In genomic region chr5:131024506-131024905, GRCm38 (mm10) we compare ENCODE assay signal across 17 mouse cellular contexts.
DNase-seq lines count a peak whose midpoint lies in the region; ATAC-seq and TF ChIP-seq lines count a peak whose summit lies in the region.
"Had no signal": no experiment of that assay in that cellular context is flagged by ENCODE, and none has a peak within 500 bp of the region (broad histone marks: within the 10 kb centered on the region; RNA-seq: fewer than 3 reads in every experiment).

No protein-coding gene starts in this region.

- H3K79me2 ChIP-seq in heart, adult 2 months (replicated peaks; ENCODE audit: control insufficient read depth, insufficient read depth, low read length): no peaks in the 10 kb centered on the region

- no peaks in the 10 kb centered on the region for H3K9me3 ChIP-seq in heart, embryonic 11.5 days (replicated peaks; ENCODE audit: control insufficient read depth, low read length)
- H3K9me3 ChIP-seq in lung, postnatal 0 days (ENCODE audit: low read length): no peaks in the 10 kb centered on the region
- H3K9me3 ChIP-seq: forebrain, embryonic 15.5 days; heart, embryonic 15.5 days; hindbrain, embryonic 15.5 days; midbrain, embryonic 15.5 days had no signal

- H3K27ac ChIP-seq in heart, adult 2 months: no peak overlapping the region
- no peak overlapping the region for H3K27ac ChIP-seq in heart, embryonic 11.5 days (ENCODE audit: low read depth, low read length)
- 0 out of 2 replicates have a peak overlapping the region, but pooled peaks have one; percentile 37 for H3K27ac ChIP-seq in cortical plate, adult 2 months (ENCODE audit: insufficient read depth, low read length)
- H3K27ac ChIP-seq in kidney, adult 2 months (ENCODE audit: insufficient read depth, low read depth, low read length): no peak overlapping the region
- H3K27ac ChIP-seq in lung, postnatal 0 days (ENCODE audit: low read length): no peak overlapping the region
- H3K27ac ChIP-seq: forebrain, embryonic 15.5 days; heart, embryonic 15.5 days; hindbrain, embryonic 15.5 days; midbrain, embryonic 15.5 days had no signal

- no peak for TF ChIP-seq POLR2A in heart, adult 2 months (IDR thresholded peaks at IDR 0.05; ENCODE audit: insufficient read depth, low read depth, low read length)
- no peak for TF ChIP-seq POLR2A in cortical plate, adult 2 months (IDR thresholded peaks at IDR 0.05; ENCODE audit: extremely low read depth, insufficient read depth, low read length)
- no peak for TF ChIP-seq POLR2A in kidney, adult 2 months (IDR thresholded peaks at IDR 0.05; ENCODE audit: low read depth, low read length)

- H3K36me3 ChIP-seq in heart, adult 2 months (ENCODE audit: control insufficient read depth, insufficient read depth, low read length): no peaks in the 10 kb centered on the region
- no peaks in the 10 kb centered on the region for H3K36me3 ChIP-seq in heart, embryonic 11.5 days (ENCODE audit: control insufficient read depth, insufficient read depth, low read length)
- H3K36me3 ChIP-seq in kidney, adult 2 months (ENCODE audit: control insufficient read depth, insufficient read depth, low read length): no peaks in the 10 kb centered on the region
- H3K36me3 ChIP-seq in lung, postnatal 0 days (ENCODE audit: insufficient read depth, low read length): no peaks in the 10 kb centered on the region
- H3K36me3 ChIP-seq: forebrain, embryonic 15.5 days; G1E; heart, embryonic 15.5 days; hindbrain, embryonic 15.5 days; midbrain, embryonic 15.5 days had no signal

- H3K4me3 ChIP-seq in heart, adult 2 months: no peak overlapping the region
- no peak overlapping the region for H3K4me3 ChIP-seq in heart, embryonic 11.5 days (ENCODE audit: low read depth, low read length)
- no peak overlapping the region for H3K4me3 ChIP-seq in cortical plate, adult 2 months (ENCODE audit: insufficient read depth, low read length)
- no peak overlapping the region for H3K4me3 ChIP-seq in kidney, adult 2 months (ENCODE audit: insufficient read depth, low read depth, low read length)
- no peak overlapping the region for H3K4me3 ChIP-seq in lung, postnatal 0 days (ENCODE audit: low read depth, low read length)
- H3K4me3 ChIP-seq: forebrain, embryonic 15.5 days; heart, embryonic 15.5 days; hindbrain, embryonic 15.5 days; midbrain, embryonic 15.5 days had no signal

- no peak overlapping the region for H3K4me2 ChIP-seq in heart, embryonic 11.5 days
- no peak overlapping the region for H3K4me2 ChIP-seq in lung, postnatal 0 days (replicated peaks; ENCODE audit: low read depth, low read length)
- H3K4me2 ChIP-seq: forebrain, embryonic 15.5 days; heart, embryonic 15.5 days; hindbrain, embryonic 15.5 days; lung, embryonic 14.5 days; midbrain, embryonic 15.5 days had no signal

- no peak overlapping the region for H3K9ac ChIP-seq in heart, adult 2 months (ENCODE audit: low read depth, low read length)
- no peak overlapping the region for H3K9ac ChIP-seq in heart, embryonic 11.5 days (ENCODE audit: low read depth, low read length)
- no peak overlapping the region for H3K9ac ChIP-seq in lung, postnatal 0 days (replicated peaks; ENCODE audit: low read depth)
- H3K9ac ChIP-seq: forebrain, embryonic 15.5 days; heart, embryonic 15.5 days; hindbrain, embryonic 15.5 days; lung, embryonic 14.5 days; midbrain, embryonic 15.5 days had no signal

- no peak for TF ChIP-seq EP300 in heart, adult 2 months (IDR thresholded peaks at IDR 0.05; ENCODE audit: insufficient read depth, low read depth, low read length)
- TF ChIP-seq EP300 in lung, postnatal 0 days (IDR thresholded peaks at IDR 0.05): no peak

- DNase-seq in heart, adult 2 months: peak; percentile 24 to 37
- DNase-seq in NIH3T3 (ENCODE audit: low read depth): peak; percentile 31
- peak; percentile 6 to 19 for DNase-seq in heart, postnatal 36 days
- DNase-seq in kidney, adult 2 months: no peak
- DNase-seq in lung, postnatal 0 days (ENCODE audit: low spot score): no peak
- DNase-seq: adrenal gland, postnatal 10 days; kidney, adult 11 months; kidney, postnatal 25 days; lung, embryonic 14.5 days; thymus, adult 2 months had no signal

- H3K27me3 ChIP-seq in heart, adult 2 months (ENCODE audit: control insufficient read depth, insufficient read depth, low read length): no peaks in the 10 kb centered on the region
- H3K27me3 ChIP-seq in heart, embryonic 11.5 days (ENCODE audit: control insufficient read depth, insufficient read depth, low read length): no peaks in the 10 kb centered on the region
- no peaks in the 10 kb centered on the region for H3K27me3 ChIP-seq in kidney, adult 2 months (replicated peaks; ENCODE audit: control insufficient read depth, insufficient read depth, low read length)
- no peaks in the 10 kb centered on the region for H3K27me3 ChIP-seq in lung, postnatal 0 days (replicated peaks; ENCODE audit: insufficient read depth, low read length)
- H3K27me3 ChIP-seq: forebrain, embryonic 15.5 days; heart, embryonic 15.5 days; hindbrain, embryonic 15.5 days; midbrain, embryonic 15.5 days had no signal

- 73% methylated on average over 3 of the region's 3 CpGs for WGBS in heart, adult 2 months
- 91% methylated on average over 3 of the region's 3 CpGs for WGBS in heart, embryonic 11.5 days (ENCODE audit: insufficient replicate concordance)
- WGBS in kidney, adult 2 months: 88% methylated on average over 3 of the region's 3 CpGs
- WGBS in lung, postnatal 0 days: 89% methylated on average over 3 of the region's 3 CpGs

- TF ChIP-seq CTCF in heart, adult 2 months (IDR thresholded peaks at IDR 0.05): no peak
- no peak for TF ChIP-seq CTCF in cortical plate, adult 2 months (IDR thresholded peaks at IDR 0.05; ENCODE audit: extremely low read depth, insufficient read depth, low read length)
- TF ChIP-seq CTCF in kidney, adult 2 months (conservative IDR thresholded peaks at IDR 0.05; ENCODE audit: insufficient read depth, insufficient read length, low read depth, low read length): no peak
- no peak for TF ChIP-seq CTCF in lung, postnatal 0 days (IDR thresholded peaks at IDR 0.05)

- intact Hi-C loops in heart, adult 2 months (cut with DNase I): no loop called here
- intact Hi-C loops in heart, postnatal 36 days (cut with DNase I): no loop called here

- no peaks in the 10 kb centered on the region for H3K4me1 ChIP-seq in heart, adult 2 months (ENCODE audit: control insufficient read depth, insufficient read depth, low read length)
- H3K4me1 ChIP-seq in heart, embryonic 11.5 days (ENCODE audit: control insufficient read depth, insufficient read depth, low read length): no peaks in the 10 kb centered on the region
- peaks cover 1% of the 10 kb centered on the region; the same call in 1 of the 2 replicates for H3K4me1 ChIP-seq in cortical plate, adult 2 months (ENCODE audit: control insufficient read depth, insufficient read depth, low read length)
- no peaks in the 10 kb centered on the region for H3K4me1 ChIP-seq in kidney, adult 2 months (ENCODE audit: control insufficient read depth, insufficient read depth, low read length)
- no peaks in the 10 kb centered on the region for H3K4me1 ChIP-seq in lung, postnatal 0 days (ENCODE audit: insufficient read depth, low read depth, low read length)
- H3K4me1 ChIP-seq: heart, embryonic 15.5 days had no signal

- no peak for ATAC-seq in heart, embryonic 11.5 days (replicated peaks; ENCODE audit: insufficient number of reproducible peaks, low FRiP score, low TSS enrichment)
- no peak for ATAC-seq in lung, postnatal 0 days
- ATAC-seq: forebrain, embryonic 15.5 days; midbrain, embryonic 15.5 days had no signal

Comparison
In these comparisons a context has a peak if more than half of its experiments do, and no peak if none do; other contexts are left out.
1. DNase-seq: peak in heart, adult 2 months (2 of 2), NIH3T3 (single experiment) and heart, postnatal 36 days (2 of 2); none in kidney, adult 2 months (single experiment) and lung, postnatal 0 days (single experiment).